Mouse (Mus musculus) midbrain, embryonic 15.5 days (tissue): ENCODE results near the gene Ppp2r5d. TPM values are rescaled to one million over a fixed set of nuclear protein-coding genes. Genes with fewer than 3 reads are reported as not detected.

ENCODE experiments used
- ATAC-seq: fragments of 200-750 bp; cut with Nextera tagmentation; replicated peaks from 2 replicates; pipeline ENCODE4 v1.8.0; 2017; ENCODE audit warnings: moderate TSS enrichment
- H3K27ac ChIP-seq: fragments of 300-500 bp; sonication (generic); 2 replicates; pipeline ENCODE4 v1.5.1; 2015; ENCODE audit warnings: mild to moderate bottlenecking, inconsistent platforms
- H3K27me3 ChIP-seq: fragments of 300-500 bp; sonication (generic); replicated peaks from 2 replicates; pipeline ENCODE4 v1.6.1; 2015; ENCODE audit warnings: inconsistent platforms
- H3K36me3 ChIP-seq: fragments of 300-500 bp; sonication (generic); replicated peaks from 2 replicates; pipeline ENCODE4 v1.6.1; 2015; ENCODE audit warnings: inconsistent platforms
- H3K4me1 ChIP-seq: fragments of 300-500 bp; sonication (generic); 2 replicates; pipeline ENCODE4 v1.6.1; 2015; ENCODE audit warnings: inconsistent platforms
- H3K4me2 ChIP-seq: fragments of 300-500 bp; sonication (generic); 2 replicates; pipeline ENCODE4 v1.6.1; 2015; ENCODE audit warnings: inconsistent platforms, mild to moderate bottlenecking, moderate library complexity
- H3K4me3 ChIP-seq: fragments of 300-500 bp; sonication (generic); 2 replicates; pipeline ENCODE4 v1.5.1; 2015; ENCODE audit warnings: mild to moderate bottlenecking, inconsistent platforms
- H3K9ac ChIP-seq: fragments of 300-500 bp; sonication (generic); 2 replicates; pipeline ENCODE4 v1.6.1; 2015; ENCODE audit warnings: mild to moderate bottlenecking, inconsistent platforms
- H3K9me3 ChIP-seq: fragments of 300-500 bp; sonication (generic); 2 replicates; pipeline ENCODE4 v1.6.1; 2016; ENCODE audit warnings: inconsistent platforms
- WGBS: fragments of 180-500 bp; shearing (Covaris S2); methylation state at CpG from one replicate; pipeline ENCODE4 v1.1.7; 2015; ENCODE audit warnings: mixed read lengths; 5-methylcytosine and 5-hydroxymethylcytosine counted together
- polyA plus RNA-seq: library from polyadenylated mRNA; unstranded; fragments of >200 nt; fragmentation: Nextera tagmentation; extraction: Ambion mirVana; gene quantifications from 2 replicates; pipeline ENCODE4 v1.2.1, GENCODE M21; 2015

The Ppp2r5d gene
- polyA plus RNA-seq, 1 experiment from 2014 or later: 103 TPM

GRCm38 (mm10) chr17:46649811-46650210, 55.1 kb downstream of the Ppp2r5d start:
- Histone ChIP-seq H3K4me2 (peak overlapping the region; percentile 76), H3K9me3 (no peaks in the 10 kb centered on the region), H3K4me3 (peak overlapping the region; percentile 53), H3K4me1 (peaks cover 48% of the 10 kb centered on the region), H3K9ac (peak overlapping the region; percentile 66), H3K36me3 (peaks cover 22% of the 10 kb centered on the region; the same call in 1 of the 2 replicates), H3K27me3 (no peaks in the 10 kb centered on the region), H3K27ac (peak overlapping the region; percentile 87)
- 32% methylated on average over 15 of the region's 15 CpGs for WGBS
- no peak for ATAC-seq

- H3K4me3 ChIP-seq: no peak overlapping the region
- H3K9ac ChIP-seq: no peak overlapping the region
- H3K27me3 ChIP-seq: no peaks in the 10 kb centered on the region
- H3K4me2 ChIP-seq: no peak overlapping the region
- no peaks in the 10 kb centered on the region for H3K9me3 ChIP-seq
- H3K4me1 ChIP-seq: peaks cover 59% of the 10 kb centered on the region
- no peak for ATAC-seq
- H3K27ac ChIP-seq: no peak overlapping the region
- 93% methylated on average over 9 of the region's 9 CpGs for WGBS
- H3K36me3 ChIP-seq: peaks cover 11% of the 10 kb centered on the region; the same call in 1 of the 2 replicates
These were observed 56.5 kb downstream of the Ppp2r5d start for GRCm38 (mm10) chr17:46648436-46648835.

GRCm38 (mm10) chr17:46647279-46647678, 57.6 kb downstream of the Ppp2r5d start:
- 90% methylated on average over 7 of the region's 7 CpGs for WGBS
- no peak overlapping the region for H3K4me3 ChIP-seq
- no peak overlapping the region for H3K27ac ChIP-seq

GRCm38 (mm10) chr17:46646322-46646662, 58.6 kb downstream of the Ppp2r5d start:
- H3K4me3 ChIP-seq: peak overlapping the region; percentile 72
- H3K4me1 ChIP-seq: peaks cover 41% of the 10 kb centered on the region
- peak overlapping the region; percentile 66 for H3K4me2 ChIP-seq
- H3K27ac ChIP-seq: peak overlapping the region; percentile 90
- ATAC-seq: no peak
- H3K27me3 ChIP-seq: no peaks in the 10 kb centered on the region
- peaks cover 8% of the 10 kb centered on the region for H3K36me3 ChIP-seq
- H3K9ac ChIP-seq: peak overlapping the region; percentile 67
- 0% methylated on average over 19 of the region's 19 CpGs for WGBS
- no peaks in the 10 kb centered on the region for H3K9me3 ChIP-seq

More at GRCm38 (mm10) chr17:46647279-46647678, 57.6 kb downstream of the Ppp2r5d start:
- H3K27me3 ChIP-seq: no peaks in the 10 kb centered on the region
- H3K4me1 ChIP-seq: peaks cover 51% of the 10 kb centered on the region
- ATAC-seq: no peak
- H3K4me2 ChIP-seq: peak overlapping the region; percentile 66; the same call in 1 of the 2 replicates
- H3K36me3 ChIP-seq: peaks cover under 1% of the 10 kb centered on the region; the same call in 1 of the 2 replicates
- H3K9me3 ChIP-seq: no peaks in the 10 kb centered on the region
- no peak overlapping the region for H3K9ac ChIP-seq

- Histone ChIP-seq H3K9ac (peak within 1 kb of the TSS; percentile 67), H3K4me2 (peak within 1 kb of the TSS; percentile 70), H3K27me3 (no peaks in the 10 kb centered on the region), H3K27ac (peak within 1 kb of the TSS; percentile 90), H3K4me3 (peak within 1 kb of the TSS; percentile 72), H3K9me3 (no peaks in the 10 kb centered on the region), H3K4me1 (peaks cover 36% of the 10 kb centered on the region), H3K36me3 (peaks cover 13% of the 10 kb centered on the region)
- peak; percentile 69 for ATAC-seq
- WGBS: under 1% methylated on average over 53 of the region's 53 CpGs
These were observed 59.2 kb downstream of the Ppp2r5d start, which contains the start of the genes Klc4 and Mrpl2 for GRCm38 (mm10) chr17:46645561-46646321. Gene Klc4 (minus strand): TSS chr17:46646022. Gene Mrpl2 (plus strand): TSS chr17:46646229.

GRCm38 (mm10) chr17:46644916-46645475, 59.9 kb downstream of the Ppp2r5d start:
- no peaks in the 10 kb centered on the region for H3K27me3 ChIP-seq
- peak overlapping the region; percentile 61 for H3K27ac ChIP-seq
- peak overlapping the region; percentile 72 for H3K4me3 ChIP-seq
- peaks cover 35% of the 10 kb centered on the region for H3K4me1 ChIP-seq
- ATAC-seq: no peak
- H3K4me2 ChIP-seq: peak overlapping the region; percentile 70
- H3K36me3 ChIP-seq: peaks cover 18% of the 10 kb centered on the region
- WGBS: 7% methylated on average over 11 of the region's 11 CpGs
- H3K9me3 ChIP-seq: no peaks in the 10 kb centered on the region
- H3K9ac ChIP-seq: peak overlapping the region; percentile 54

- ATAC-seq: no peak
- Histone ChIP-seq H3K4me3 (peak overlapping the region; percentile 72; the same call in 1 of the 2 replicates), H3K9me3 (no peaks in the 10 kb centered on the region), H3K4me2 (peak overlapping the region; percentile 70), H3K9ac (peak overlapping the region; percentile 10; the same call in 1 of the 2 replicates), H3K36me3 (peaks cover 25% of the 10 kb centered on the region), H3K4me1 (peaks cover 28% of the 10 kb centered on the region), H3K27ac (no peak overlapping the region), H3K27me3 (no peaks in the 10 kb centered on the region)
- WGBS: 87% methylated on average over 12 of the region's 12 CpGs
These were observed 60.6 kb downstream of the Ppp2r5d start for GRCm38 (mm10) chr17:46644152-46644805.

GRCm38 (mm10) chr17:46642060-46642459, 62.9 kb downstream of the Ppp2r5d start:
- H3K9me3 ChIP-seq: no peaks in the 10 kb centered on the region
- peaks cover 32% of the 10 kb centered on the region for H3K36me3 ChIP-seq
- H3K27me3 ChIP-seq: no peaks in the 10 kb centered on the region
- H3K4me3 ChIP-seq: no peak overlapping the region
- WGBS: 89% methylated on average over 17 of the region's 17 CpGs
- ATAC-seq: no peak
- peaks cover 24% of the 10 kb centered on the region for H3K4me1 ChIP-seq
- no peak overlapping the region for H3K9ac ChIP-seq
- H3K27ac ChIP-seq: no peak overlapping the region
- no peak overlapping the region for H3K4me2 ChIP-seq

GRCm38 (mm10) chr17:46639929-46640328, 65.0 kb downstream of the Ppp2r5d start:
- no peak overlapping the region for H3K4me2 ChIP-seq
- no peak overlapping the region for H3K4me3 ChIP-seq
- H3K27me3 ChIP-seq: no peaks in the 10 kb centered on the region
- H3K4me1 ChIP-seq: peaks cover 16% of the 10 kb centered on the region
- WGBS: 78% methylated on average over 9 of the region's 9 CpGs
- no peak for ATAC-seq
- peaks cover 32% of the 10 kb centered on the region for H3K36me3 ChIP-seq
- H3K9me3 ChIP-seq: no peaks in the 10 kb centered on the region
- no peak overlapping the region for H3K9ac ChIP-seq
- H3K27ac ChIP-seq: no peak overlapping the region

GRCm38 (mm10) chr17:46636831-46637523, 67.9 kb downstream of the Ppp2r5d start:
- Histone ChIP-seq H3K4me3 (no peak overlapping the region), H3K9ac (no peak overlapping the region), H3K4me1 (0 out of 2 replicates have a peak, but pooled peaks cover 2% of the 10 kb centered on the region), H3K27ac (no peak overlapping the region), H3K9me3 (no peaks in the 10 kb centered on the region), H3K36me3 (peaks cover 34% of the 10 kb centered on the region), H3K4me2 (peak overlapping the region; percentile 15; the same call in 1 of the 2 replicates), H3K27me3 (no peaks in the 10 kb centered on the region)
- WGBS: 22% methylated on average over 15 of the region's 15 CpGs
- ATAC-seq: peak; percentile 22; the same call in 1 of the 2 replicates
